9 mouse cellular contexts compared by ENCODE assay signal in the genomic region with DNA sequence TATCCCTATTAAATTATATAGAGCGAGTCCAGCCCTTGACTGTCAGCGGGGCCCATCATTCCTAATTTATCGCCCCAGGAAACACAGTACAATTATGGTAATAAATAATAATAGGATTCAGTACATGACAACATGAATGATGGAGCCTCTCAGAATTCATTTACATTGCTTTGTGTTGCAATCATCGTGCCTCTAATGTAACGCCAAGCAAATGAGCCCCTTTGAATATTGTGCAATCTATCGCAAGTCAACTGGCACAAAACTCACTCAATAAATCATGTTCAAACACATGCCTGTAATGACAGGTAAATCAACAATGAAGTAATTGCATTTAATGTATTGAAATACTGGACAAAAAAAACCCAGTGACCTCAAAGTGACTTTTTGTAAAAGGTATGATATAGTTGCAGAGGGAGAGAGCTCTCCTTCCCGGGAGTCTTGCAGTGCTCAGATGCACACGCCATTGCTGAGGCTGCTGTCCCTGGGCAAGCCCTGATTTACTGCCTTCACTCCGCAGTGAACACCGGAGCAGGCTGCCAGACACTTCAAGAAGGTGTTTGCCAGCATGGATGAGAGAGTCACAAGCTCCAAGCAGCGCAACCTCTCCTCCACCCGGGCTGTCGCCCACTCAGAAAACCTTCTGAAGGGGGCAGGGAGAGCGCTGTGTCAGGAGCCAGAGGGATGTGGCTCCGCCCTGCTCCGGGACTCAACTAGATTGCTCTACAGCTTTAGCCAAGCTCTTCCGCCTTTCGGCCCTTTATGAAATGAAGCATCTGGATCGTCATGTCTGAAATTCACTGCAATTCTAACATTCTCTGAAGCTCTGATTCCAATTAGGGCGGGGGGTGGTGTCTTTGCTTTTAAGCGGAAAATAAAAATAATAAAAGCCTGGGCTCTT.
DNase-seq lines count a peak whose midpoint lies in the region; ATAC-seq lines count a peak whose summit lies in the region.
"Had no signal": no experiment of that assay in that cellular context is flagged by ENCODE, and none has a peak within 500 bp of the region (broad histone marks: within the 10 kb centered on the region; RNA-seq: fewer than 3 reads in every experiment).

No protein-coding gene starts in this region.

- H3K4me1 ChIP-seq in forebrain, embryonic 12.5 days = 0 out of 2 replicates have a peak, but pooled peaks cover 6% of the 10 kb centered on the region
- H3K4me1 ChIP-seq in heart, embryonic 15.5 days (replicated peaks) = peaks cover 28% of the 10 kb centered on the region
- H3K4me1 ChIP-seq in lung, embryonic 15.5 days = peaks cover 29% of the 10 kb centered on the region

- H3K9me3 ChIP-seq in forebrain, embryonic 12.5 days = no peaks in the 10 kb centered on the region
- no peaks in the 10 kb centered on the region for H3K9me3 ChIP-seq in heart, embryonic 15.5 days (replicated peaks)
- no peaks in the 10 kb centered on the region for H3K9me3 ChIP-seq in lung, embryonic 15.5 days

- 64% methylated on average over 21 of the region's 21 CpGs for WGBS in forebrain, embryonic 12.5 days
- 26% methylated on average over 21 of the region's 21 CpGs for WGBS in heart, embryonic 15.5 days
- 22% methylated on average over 21 of the region's 21 CpGs for WGBS in lung, embryonic 15.5 days

- ATAC-seq in forebrain, embryonic 12.5 days (ENCODE audit: low FRiP score) = 0 out of 2 replicates have a peak, but pooled peaks have one; percentile 46
- peak; percentile 83 for ATAC-seq in heart, embryonic 15.5 days (replicated peaks; ENCODE audit: insufficient number of reproducible peaks, insufficient read depth, low FRiP score, low read depth)
- peak; percentile 89 for ATAC-seq in lung, embryonic 15.5 days (ENCODE audit: borderline replicate concordance, extremely low read depth, low FRiP score, low TSS enrichment)

- DNase-seq in urinary bladder, adult 18-20 months (ENCODE audit: low spot score in 2 of 2) = peak; percentile 32 to 62
- no peak for DNase-seq in urinary bladder, postnatal 10 days (ENCODE audit: low spot score)
- peak; percentile 73 for DNase-seq in kidney, postnatal 14 days
- peak; percentile 16 for DNase-seq in right cerebral cortex, postnatal 25 days
- DNase-seq in spleen, postnatal 10 days (ENCODE audit: low spot score in 2 of 2) = no peak

- peak overlapping the region; percentile 24; the same call in 1 of the 2 replicates for H3K4me2 ChIP-seq in forebrain, embryonic 12.5 days
- peak overlapping the region; percentile 88 for H3K4me2 ChIP-seq in heart, embryonic 15.5 days
- H3K4me2 ChIP-seq in lung, embryonic 15.5 days = peak overlapping the region; percentile 65

- no peak overlapping the region for H3K27ac ChIP-seq in forebrain, embryonic 12.5 days
- H3K27ac ChIP-seq in heart, embryonic 15.5 days = peak overlapping the region; percentile 94
- H3K27ac ChIP-seq in lung, embryonic 15.5 days = peak overlapping the region; percentile 96
- H3K27ac ChIP-seq: liver, embryonic 14.5 days had no signal

- no peak overlapping the region for H3K4me3 ChIP-seq in forebrain, embryonic 12.5 days (replicated peaks)
- peak overlapping the region; percentile 45 for H3K4me3 ChIP-seq in heart, embryonic 15.5 days
- peak overlapping the region; percentile 25 for H3K4me3 ChIP-seq in lung, embryonic 15.5 days

- H3K36me3 ChIP-seq in forebrain, embryonic 12.5 days (replicated peaks) = no peaks in the 10 kb centered on the region
- no peaks in the 10 kb centered on the region for H3K36me3 ChIP-seq in heart, embryonic 15.5 days
- no peaks in the 10 kb centered on the region for H3K36me3 ChIP-seq in lung, embryonic 15.5 days

- peaks cover 5% of the 10 kb centered on the region; the same call in 1 of the 2 replicates for H3K27me3 ChIP-seq in forebrain, embryonic 12.5 days
- H3K27me3 ChIP-seq in heart, embryonic 15.5 days = no peaks in the 10 kb centered on the region
- H3K27me3 ChIP-seq in lung, embryonic 15.5 days = no peaks in the 10 kb centered on the region

- H3K9ac ChIP-seq in forebrain, embryonic 12.5 days = no peak overlapping the region
- H3K9ac ChIP-seq in heart, embryonic 15.5 days = peak overlapping the region; percentile 38
- H3K9ac ChIP-seq in lung, embryonic 15.5 days = 0 out of 2 replicates have a peak overlapping the region, but pooled peaks have one; percentile 17
- H3K9ac ChIP-seq: liver, embryonic 14.5 days had no signal

Comparison
In these comparisons a context has a peak if more than half of its experiments do, and no peak if none do; other contexts are left out.
1. DNase-seq: peak in urinary bladder, adult 18-20 months (2 of 2), kidney, postnatal 14 days (single experiment) and right cerebral cortex, postnatal 25 days (single experiment); none in urinary bladder, postnatal 10 days (single experiment) and spleen, postnatal 10 days (0 of 2).
2. H3K4me2 ChIP-seq: peak in every context shown above with its lines; median percentile 88 in heart, embryonic 15.5 days; 65 in lung, embryonic 15.5 days; 24 in forebrain, embryonic 12.5 days.
3. Peak in every context shown above with its lines, with median percentiles within 50 percentile points of each other: ATAC-seq.